Mouse (Mus musculus) myocyte (in vitro differentiated cells): ENCODE data around the gene Wnt6.

Experiments used
- MYOG ChIP-seq, 3 experiments: IDR thresholded peaks; one replicate each; pipeline ENCODE4 v1.6.1; 2011; ENCODE audit warnings: control low read depth in 2 of 3, low read depth in 2 of 3, mild to moderate bottlenecking in 2 of 3; ENCODE audit not compliant: insufficient read length in 2 of 3, control insufficient read depth in 1 of 3, insufficient read depth in 1 of 3
- POLR2A ChIP-seq: IDR thresholded peaks from one replicate; pipeline ENCODE4 v1.6.1; 2011; ENCODE audit warnings: low read depth, mild to moderate bottlenecking, control low read depth, moderate library complexity; ENCODE audit not compliant: insufficient read length
- POLR2AphosphoS2 ChIP-seq: IDR thresholded peaks from one replicate; pipeline ENCODE4 v1.6.1; 2011; ENCODE audit warnings: low read depth, control low read depth; ENCODE audit not compliant: insufficient read length
- REST ChIP-seq: IDR thresholded peaks from one replicate; pipeline ENCODE4 v1.6.1; 2011; ENCODE audit warnings: mild to moderate bottlenecking, control low read depth, moderate library complexity; ENCODE audit not compliant: insufficient read depth, insufficient read length
- TCF3 ChIP-seq: IDR thresholded peaks from one replicate; pipeline ENCODE4 v1.6.1; 2011; ENCODE audit warnings: low read depth, control low read depth; ENCODE audit not compliant: insufficient read length

GRCm38 (mm10) chr1:74784041-74784759 is 12.5 kb downstream of the Wnt6 start:
- TF ChIP-seq POLR2A (no peak), TCF3 (no peak), MYOG (IDR thresholded peaks at IDR 0.05; ENCODE audit: control insufficient read depth in 1 of 3, insufficient read depth in 1 of 3, insufficient read length in 2 of 3, low read depth in 2 of 3) (no peak), REST (no peak), POLR2AphosphoS2 (no peak)
